Mouse (Mus musculus) bone marrow, adult 2 months (tissue): ENCODE measurements at regions not wholly inside any gene's neighbourhood (a gene's known extent, or its start where the extent isn't known, plus 50 kb on each side); places are given as distances from the start of the nearest gene placed in this dataset.

Source experiments
- CTCF ChIP-seq: fragments of 200-500 bp; IDR thresholded peaks from 2 replicates; pipeline ENCODE4 v1.5.1; 2011; ENCODE audit warnings: low read length, control low read depth; ENCODE audit not compliant: control insufficient read depth, insufficient read depth
- POLR2A ChIP-seq: fragments of 200-500 bp; IDR thresholded peaks from 2 replicates; pipeline ENCODE4 v1.6.1; 2011; ENCODE audit warnings: low read depth, mild to moderate bottlenecking, control low read depth, low read length, borderline replicate concordance; ENCODE audit not compliant: control insufficient read depth

GRCm38 (mm10) chr15:62787753-62788152 is 1057.2 kb downstream of the Gsdmc2 start:
- TF ChIP-seq CTCF: no peak
- no peak for TF ChIP-seq POLR2A
